Mouse (Mus musculus) bone marrow macrophage, adult 2 months (primary cell): ENCODE data around the gene Lrrc3c.

ENCODE experiments used
- CTCF ChIP-seq: IDR thresholded peaks from 2 replicates; pipeline ENCODE4 v1.5.1; 2012; ENCODE audit warnings: low read depth, mild to moderate bottlenecking, low read length, moderate library complexity
- POLR2A ChIP-seq: IDR thresholded peaks from 2 replicates; pipeline ENCODE4 v1.6.1; 2012; ENCODE audit warnings: mild to moderate bottlenecking, low read depth, low read length, borderline replicate concordance

DNA sequence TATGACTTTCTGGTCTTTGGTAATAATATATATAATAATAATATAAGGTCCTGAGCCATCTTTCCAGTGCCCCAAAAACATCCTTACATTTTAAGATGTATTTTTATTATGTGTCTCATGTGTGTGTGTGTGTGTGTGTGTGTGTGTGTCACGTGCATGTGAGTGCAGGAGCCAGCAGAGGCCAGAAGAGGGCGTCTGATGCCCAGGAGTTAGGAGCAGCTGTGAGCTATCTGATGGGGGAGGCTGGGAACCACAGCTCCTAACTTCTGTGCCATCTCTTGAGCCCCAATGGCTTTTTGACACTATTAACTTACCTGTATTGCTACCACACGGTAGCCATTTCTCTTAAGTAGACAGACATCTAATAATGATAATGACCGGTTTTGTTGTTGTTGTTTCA, 44.1 kb upstream of the Lrrc3c start:
- TF ChIP-seq CTCF, result no peak
- no peak for TF ChIP-seq POLR2A
